Comparison of ENCODE assay signal across 8 mouse cellular contexts in genomic region chr13:111894804-111895478, GRCm38 (mm10).
DNase-seq lines count a peak whose midpoint lies in the region; ATAC-seq and TF ChIP-seq lines count a peak whose summit lies in the region.

No protein-coding gene starts in this region.

- no peak overlapping the region for H3K4me3 ChIP-seq in intestine, postnatal 0 days (ENCODE audit: low read depth, low read length)
- peak overlapping the region; percentile 55 for H3K4me3 ChIP-seq in liver, embryonic 16.5 days (ENCODE audit: low read depth, low read length)
- H3K4me3 ChIP-seq in forebrain, embryonic 14.5 days (ENCODE audit: low read depth, low read length): no peak overlapping the region

- H3K9me3 ChIP-seq in intestine, postnatal 0 days (ENCODE audit: control insufficient read depth): no peaks in the 10 kb centered on the region
- H3K9me3 ChIP-seq in liver, embryonic 16.5 days (replicated peaks; ENCODE audit: control insufficient read depth, low read length): no peaks in the 10 kb centered on the region
- H3K9me3 ChIP-seq in forebrain, embryonic 14.5 days (replicated peaks; ENCODE audit: control insufficient read depth, low read length): no peaks in the 10 kb centered on the region

- no peak for TF ChIP-seq CTCF in intestine, postnatal 0 days (IDR thresholded peaks at IDR 0.05; ENCODE audit: low read depth)

- no peaks in the 10 kb centered on the region for H3K27me3 ChIP-seq in intestine, postnatal 0 days (replicated peaks; ENCODE audit: control insufficient read depth, insufficient read depth, low read length)
- peaks cover 8% of the 10 kb centered on the region for H3K27me3 ChIP-seq in liver, embryonic 16.5 days (ENCODE audit: control insufficient read depth, insufficient read depth, low read depth, low read length)
- H3K27me3 ChIP-seq in forebrain, embryonic 14.5 days (replicated peaks; ENCODE audit: control insufficient read depth, insufficient read depth, low read length): no peaks in the 10 kb centered on the region

- no peak overlapping the region for H3K9ac ChIP-seq in intestine, postnatal 0 days (ENCODE audit: low read depth, low read length)
- peak overlapping the region; percentile 54 for H3K9ac ChIP-seq in liver, embryonic 16.5 days (ENCODE audit: low read depth, low read length)
- no peak overlapping the region for H3K9ac ChIP-seq in forebrain, embryonic 14.5 days (ENCODE audit: low read length)

- H3K27ac ChIP-seq in intestine, postnatal 0 days (ENCODE audit: low read depth, low read length): no peak overlapping the region
- H3K27ac ChIP-seq in liver, embryonic 16.5 days (ENCODE audit: low read length): peak overlapping the region; percentile 59; the same call in 1 of the 2 replicates
- no peak overlapping the region for H3K27ac ChIP-seq in forebrain, embryonic 14.5 days (ENCODE audit: low read depth, low read length)

- 64% methylated on average over 15 of the region's 15 CpGs for WGBS in intestine, postnatal 0 days
- 47% methylated on average over 15 of the region's 15 CpGs for WGBS in liver, embryonic 16.5 days (ENCODE audit: insufficient replicate concordance)
- 69% methylated on average over 15 of the region's 15 CpGs for WGBS in forebrain, embryonic 14.5 days

- no peaks in the 10 kb centered on the region for H3K4me1 ChIP-seq in intestine, postnatal 0 days (replicated peaks; ENCODE audit: control insufficient read depth, insufficient read depth, low read length)
- H3K4me1 ChIP-seq in liver, embryonic 16.5 days (ENCODE audit: control insufficient read depth, low read depth, low read length): peaks cover 26% of the 10 kb centered on the region
- H3K4me1 ChIP-seq in forebrain, embryonic 14.5 days (ENCODE audit: control insufficient read depth, insufficient read depth, low read length): no peaks in the 10 kb centered on the region

- no peaks in the 10 kb centered on the region for H3K36me3 ChIP-seq in intestine, postnatal 0 days (ENCODE audit: control insufficient read depth, insufficient read depth)
- H3K36me3 ChIP-seq in liver, embryonic 16.5 days (ENCODE audit: control insufficient read depth, insufficient read depth): no peaks in the 10 kb centered on the region
- H3K36me3 ChIP-seq in forebrain, embryonic 14.5 days (ENCODE audit: control insufficient read depth, insufficient read depth, low read length): no peaks in the 10 kb centered on the region

- DNase-seq in embryo, embryonic 10 days (ENCODE audit: low spot score): peak; percentile 18
- DNase-seq in embryo, embryonic 11 days: no peak
- peak; percentile 36 for DNase-seq in adrenal gland, postnatal 25 days
- DNase-seq in testis, postnatal 10 days (ENCODE audit: low spot score): peak; percentile 57
- DNase-seq in right cerebral cortex, postnatal 14 days: no peak
- no peak for DNase-seq in forebrain, embryonic 14.5 days (ENCODE audit: low spot score)

- H3K4me2 ChIP-seq in intestine, postnatal 0 days (replicated peaks; ENCODE audit: low read depth): peak overlapping the region; percentile 24; the same call in 1 of the 2 replicates
- H3K4me2 ChIP-seq in liver, embryonic 16.5 days (ENCODE audit: low read depth, low read length): peak overlapping the region; percentile 75
- H3K4me2 ChIP-seq in forebrain, embryonic 14.5 days (ENCODE audit: low read length): no peak overlapping the region

- ATAC-seq in intestine, postnatal 0 days: peak; percentile 69
- peak; percentile 89 for ATAC-seq in liver, embryonic 16.5 days (ENCODE audit: low read depth)
- no peak for ATAC-seq in forebrain, embryonic 14.5 days

Comparison
In these comparisons a context has a peak if more than half of its experiments do, and no peak if none do; other contexts are left out.
1. DNase-seq: peak in embryo, embryonic 10 days (single experiment), adrenal gland, postnatal 25 days (single experiment) and testis, postnatal 10 days (single experiment); none in embryo, embryonic 11 days (single experiment), right cerebral cortex, postnatal 14 days (single experiment) and forebrain, embryonic 14.5 days (single experiment).